Mouse (Mus musculus) heart, adult 2 months (tissue): Measurements from ENCODE around the gene Rasa2.

ENCODE experiments used
- CTCF ChIP-seq: fragments of 200-600 bp; IDR thresholded peaks from 2 replicates; pipeline ENCODE4 v1.8.1; 2022; ENCODE audit warnings: antibody characterized with exemption, mild to moderate bottlenecking, moderate library complexity
- EP300 ChIP-seq: fragments of 200-500 bp; IDR thresholded peaks from 2 replicates; pipeline ENCODE4 v1.6.1; 2011; ENCODE audit warnings: low read depth, low read length, control low read depth; ENCODE audit not compliant: insufficient read depth
- POLR2A ChIP-seq: fragments of 200-500 bp; IDR thresholded peaks from 2 replicates; pipeline ENCODE4 v1.6.1; 2011; ENCODE audit warnings: mild to moderate bottlenecking, low read depth, low read length, control low read depth; ENCODE audit not compliant: insufficient read depth

- no peak for TF ChIP-seq POLR2A
- no peak for TF ChIP-seq CTCF
- TF ChIP-seq EP300 = no peak
Measured at GRCm38 (mm10) chr9:96637157-96637548, 5.7 kb upstream of the Rasa2 start.
